ENCODE assay signal across 39 mouse cellular contexts in genomic region chr16:89550298-89550697, GRCm38 (mm10). TPM values are rescaled to one million over a fixed set of nuclear protein-coding genes. Genes with fewer than 3 reads are reported as not detected.
DNase-seq lines count a peak whose midpoint lies in the region; ATAC-seq and TF ChIP-seq lines count a peak whose summit lies in the region.
"Had no signal": no experiment of that assay in that cellular context is flagged by ENCODE, and none has a peak within 500 bp of the region (broad histone marks: within the 10 kb centered on the region; RNA-seq: fewer than 3 reads in every experiment).

No protein-coding gene starts in this region.

- no peaks in the 10 kb centered on the region for H3K27me3 ChIP-seq in heart, embryonic 11.5 days (ENCODE audit: control insufficient read depth, insufficient read depth, low read length)
- H3K27me3 ChIP-seq in midbrain, postnatal 0 days (ENCODE audit: insufficient read depth, low read length) = no peaks in the 10 kb centered on the region
- H3K27me3 ChIP-seq: embryonic facial prominence, embryonic 12.5 days; hindbrain, embryonic 12.5 days; intestine, embryonic 15.5 days; limb, embryonic 15.5 days; liver, embryonic 13.5 days; neural tube, embryonic 15.5 days; stomach, embryonic 15.5 days had no signal

- TF ChIP-seq POLR2A in brain, embryonic 14.5 days (IDR thresholded peaks at IDR 0.05; ENCODE audit: borderline replicate concordance, extremely low read depth, insufficient read depth, insufficient read length, poor library complexity, severe bottlenecking) = no peak

- no peak overlapping the region for H3K4me3 ChIP-seq in heart, embryonic 11.5 days (ENCODE audit: low read depth, low read length)
- H3K4me3 ChIP-seq in midbrain, postnatal 0 days (ENCODE audit: low read depth, low read length) = no peak overlapping the region
- H3K4me3 ChIP-seq: embryonic facial prominence, embryonic 12.5 days; heart, adult 2 months; hindbrain, embryonic 12.5 days; intestine, embryonic 15.5 days; limb, embryonic 10.5 days; limb, embryonic 15.5 days; liver, embryonic 13.5 days; neural tube, embryonic 15.5 days; stomach, embryonic 15.5 days had no signal

- no peaks in the 10 kb centered on the region for H3K9me3 ChIP-seq in heart, embryonic 11.5 days (replicated peaks; ENCODE audit: control insufficient read depth, low read length)
- H3K9me3 ChIP-seq in midbrain, postnatal 0 days (ENCODE audit: low read length) = no peaks in the 10 kb centered on the region
- H3K9me3 ChIP-seq: embryonic facial prominence, embryonic 12.5 days; hindbrain, embryonic 12.5 days; intestine, embryonic 15.5 days; limb, embryonic 10.5 days; limb, embryonic 15.5 days; liver, embryonic 13.5 days; neural tube, embryonic 15.5 days; stomach, embryonic 15.5 days had no signal

- no peak overlapping the region for H3K9ac ChIP-seq in heart, embryonic 11.5 days (ENCODE audit: low read depth, low read length)
- no peak overlapping the region for H3K9ac ChIP-seq in midbrain, postnatal 0 days (replicated peaks; ENCODE audit: low read length, poor library complexity, severe bottlenecking)
- H3K9ac ChIP-seq: embryonic facial prominence, embryonic 12.5 days; hindbrain, embryonic 12.5 days; intestine, embryonic 15.5 days; limb, embryonic 15.5 days; liver, embryonic 13.5 days; neural tube, embryonic 15.5 days; stomach, embryonic 15.5 days had no signal

- TF ChIP-seq CTCF in brain, embryonic 14.5 days (IDR thresholded peaks at IDR 0.05; ENCODE audit: borderline replicate concordance, extremely low read depth, insufficient read depth, insufficient read length) = no peak
- no peak for TF ChIP-seq CTCF in midbrain, postnatal 0 days (IDR thresholded peaks at IDR 0.05)

- no peak overlapping the region for H3K4me2 ChIP-seq in heart, embryonic 11.5 days
- H3K4me2 ChIP-seq in midbrain, postnatal 0 days (ENCODE audit: low read depth, low read length, poor library complexity, severe bottlenecking) = no peak overlapping the region
- H3K4me2 ChIP-seq: embryonic facial prominence, embryonic 12.5 days; hindbrain, embryonic 12.5 days; intestine, embryonic 15.5 days; limb, embryonic 15.5 days; liver, embryonic 13.5 days; neural tube, embryonic 15.5 days; stomach, embryonic 15.5 days had no signal

- no peaks in the 10 kb centered on the region for H3K36me3 ChIP-seq in heart, embryonic 11.5 days (ENCODE audit: control insufficient read depth, insufficient read depth, low read length)
- no peaks in the 10 kb centered on the region for H3K36me3 ChIP-seq in midbrain, postnatal 0 days (ENCODE audit: insufficient read depth, low read length)
- H3K36me3 ChIP-seq: embryonic facial prominence, embryonic 12.5 days; hindbrain, embryonic 12.5 days; intestine, embryonic 15.5 days; limb, embryonic 10.5 days; limb, embryonic 15.5 days; liver, embryonic 13.5 days; neural tube, embryonic 15.5 days; stomach, embryonic 15.5 days had no signal

- no peak for DNase-seq in frontal cortex, postnatal 14 days (ENCODE audit: low spot score in 2 of 2)
- DNase-seq in heart, postnatal 10 days = peak; percentile 2 to 24
- peak; percentile 69 for DNase-seq in brain, embryonic 14.5 days (ENCODE audit: low read depth)
- DNase-seq in telencephalon, adult 2 months (ENCODE audit: low read depth, low spot score) = peak; percentile 63
- DNase-seq in midbrain, postnatal 0 days (ENCODE audit: low spot score) = no peak
- DNase-seq: adrenal gland, adult 2 months; adrenal gland, postnatal 36 days; B cell, adult 2 months; cerebellum, adult 8-10 months; cerebellum, postnatal 36 days; gastrocnemius, postnatal 36 days; heart, adult 2 months; heart, postnatal 14 days; kidney, adult 8-10 months; kidney, postnatal 4 days; liver, embryonic 13.5 days; lung, adult 18-20 months; lung, postnatal 10 days; midbrain, embryonic 14.5 days; retina, postnatal 1 day; right cerebral cortex, postnatal 14 days; thymus, adult 18-20 months; thymus, postnatal 25 days had no signal

- peak; percentile 85 for ATAC-seq in frontal cortex, adult (ENCODE audit: low TSS enrichment)
- no peak for ATAC-seq in heart, embryonic 11.5 days (replicated peaks; ENCODE audit: insufficient number of reproducible peaks, low FRiP score, low TSS enrichment)
- ATAC-seq in midbrain, postnatal 0 days (ENCODE audit: low FRiP score) = no peak
- ATAC-seq: activated CD4-positive, CD25-positive, alpha-beta regulatory T cell, adult 4 months; hindbrain, postnatal 0 days; intestine, embryonic 15.5 days had no signal

- intact Hi-C loops in heart, postnatal 10 days (cut with DNase I) = no loop called here

- H3K4me1 ChIP-seq in heart, embryonic 11.5 days (ENCODE audit: control insufficient read depth, insufficient read depth, low read length) = no peaks in the 10 kb centered on the region
- H3K4me1 ChIP-seq in midbrain, postnatal 0 days (ENCODE audit: insufficient read depth, low read length) = no peaks in the 10 kb centered on the region
- H3K4me1 ChIP-seq: embryonic facial prominence, embryonic 12.5 days; hindbrain, embryonic 12.5 days; intestine, embryonic 15.5 days; limb, embryonic 10.5 days; limb, embryonic 15.5 days; liver, embryonic 13.5 days; neural tube, embryonic 15.5 days; stomach, embryonic 15.5 days had no signal

- no peak overlapping the region for H3K27ac ChIP-seq in heart, embryonic 11.5 days (ENCODE audit: low read depth, low read length)
- no peak overlapping the region for H3K27ac ChIP-seq in midbrain, postnatal 0 days (ENCODE audit: low read depth, low read length)
- H3K27ac ChIP-seq: embryonic facial prominence, embryonic 12.5 days; heart, adult 2 months; hindbrain, embryonic 12.5 days; hindbrain, postnatal 0 days; intestine, embryonic 15.5 days; kidney, postnatal 0 days; limb, embryonic 10.5 days; limb, embryonic 15.5 days; liver, embryonic 13.5 days; neural tube, embryonic 15.5 days; stomach, embryonic 15.5 days had no signal

RNA-seq across cellular contexts. Expression of gene Krtap11-1, which starts 20.7 kb away (rescaled TPM):
- not detected for total RNA-seq in heart, postnatal 10 days (2021)
- not detected in 2 replicates for polyA plus RNA-seq in heart, embryonic 11.5 days (2014; fragmentation: Nextera tagmentation; extraction: Ambion mirVana)
- polyA plus RNA-seq in brain, embryonic 14.5 days (2012; rRNA removed) = not detected in 2 replicates
- total RNA-seq in midbrain, postnatal 0 days (2014; rRNA removed) = not detected in 2 replicates
- polyA plus RNA-seq in midbrain, postnatal 0 days (2015; fragmentation: Nextera tagmentation; extraction: Ambion mirVana) = not detected in 2 replicates
- total RNA-seq: adrenal gland, adult 2 months; adrenal gland, postnatal 36 days; gastrocnemius, adult 18-20 months; gastrocnemius, postnatal 36 days; heart, adult 2 months; heart, postnatal 14 days; hindbrain, postnatal 0 days; layer of hippocampus, adult 8-10 months; left cerebral cortex, postnatal 10 days had no signal
- polyA plus RNA-seq: activated CD4-positive, CD25-positive, alpha-beta regulatory T cell, adult 4 months; adrenal gland, adult 2 months; embryonic facial prominence, embryonic 12.5 days; heart, adult 2 months; hindbrain, embryonic 12.5 days; hindbrain, postnatal 0 days; intestine, embryonic 15.5 days; kidney, postnatal 0 days; limb, embryonic 10.5 days; liver, embryonic 13.5 days; midbrain, embryonic 14.5 days; neural tube, embryonic 15.5 days; small intestine, adult 2 months; stomach, embryonic 15.5 days had no signal

RNA-seq across cellular contexts. Expression of gene Krtap7-1, which starts 42.2 kb away (rescaled TPM):
- not detected for total RNA-seq in heart, postnatal 10 days (2021)
- not detected in 2 replicates for polyA plus RNA-seq in heart, embryonic 11.5 days (2014; fragmentation: Nextera tagmentation; extraction: Ambion mirVana)
- 0.21 and 0.71 TPM in 2 replicates for polyA plus RNA-seq in brain, embryonic 14.5 days (2012; rRNA removed)
- 0.71 TPM in 1 of 2 replicates, not detected in the other for total RNA-seq in midbrain, postnatal 0 days (2014; rRNA removed)
- 0.29 TPM in 1 of 2 replicates, not detected in the other for polyA plus RNA-seq in midbrain, postnatal 0 days (2015; fragmentation: Nextera tagmentation; extraction: Ambion mirVana)
- total RNA-seq: adrenal gland, adult 2 months; adrenal gland, postnatal 36 days; gastrocnemius, adult 18-20 months; gastrocnemius, postnatal 36 days; heart, adult 2 months; heart, postnatal 14 days; layer of hippocampus, adult 8-10 months had no signal
- polyA plus RNA-seq: activated CD4-positive, CD25-positive, alpha-beta regulatory T cell, adult 4 months; adrenal gland, adult 2 months; embryonic facial prominence, embryonic 12.5 days; heart, adult 2 months; hindbrain, embryonic 12.5 days; intestine, embryonic 15.5 days; kidney, postnatal 0 days; limb, embryonic 10.5 days; liver, embryonic 13.5 days; midbrain, embryonic 14.5 days; neural tube, embryonic 15.5 days; small intestine, adult 2 months; stomach, embryonic 15.5 days had no signal

Comparison
In these comparisons a context has a peak if more than half of its experiments do, and no peak if none do; other contexts are left out.
1. DNase-seq: peak in heart, postnatal 10 days (2 of 2), brain, embryonic 14.5 days (single experiment) and telencephalon, adult 2 months (single experiment); none in frontal cortex, postnatal 14 days (0 of 2) and midbrain, postnatal 0 days (single experiment).